Mouse (Mus musculus): ENCODE data around the gene Tet3. TPM values are rescaled to one million over a fixed set of nuclear protein-coding genes. Genes with fewer than 3 reads are reported as not detected.

The Tet3 gene
- polyA plus RNA-seq (2012; rRNA removed): 9.0 and 15.4 TPM in 2 replicates

DNA sequence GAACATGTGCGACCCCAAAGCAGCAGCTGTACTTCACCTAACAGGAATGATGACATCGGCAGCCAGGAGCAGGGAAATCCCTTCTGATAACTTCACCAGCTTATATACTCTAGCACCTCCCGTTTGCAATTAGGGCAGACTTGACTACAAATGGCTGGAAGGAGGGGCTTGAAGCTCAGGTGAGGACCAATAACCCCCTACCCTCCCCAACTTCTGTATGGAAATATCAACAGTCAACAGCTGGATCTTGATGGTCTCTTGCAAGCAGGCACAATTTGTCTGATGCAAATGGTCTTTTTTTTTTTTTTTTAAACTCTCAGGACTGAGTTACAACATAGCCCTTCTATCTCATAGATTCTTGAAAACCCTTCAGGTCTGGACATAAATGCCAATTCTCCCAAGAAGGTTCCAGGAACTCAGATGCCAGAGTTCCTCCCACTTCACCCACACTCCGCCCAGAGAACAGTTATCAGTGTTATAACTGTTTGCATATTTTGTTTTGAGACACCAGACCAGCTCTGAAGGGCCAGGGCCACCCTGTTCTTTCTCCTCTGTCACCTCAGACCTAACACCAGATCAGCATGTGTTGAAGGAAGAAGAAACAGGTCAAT is at the start of gene Tet3:
Gene Tet3 (minus strand): TSS at position 51 of the 611 bp plus-strand sequence.
- no peaks in the 10 kb centered on the region; the same call in 1 of the 2 replicates for H3K36me3 ChIP-seq (ENCODE audit: control insufficient read depth, insufficient read depth, low read length)
- TF ChIP-seq POLR2A (IDR thresholded peaks at IDR 0.05; ENCODE audit: low read depth, low read length): no peak
- no peak for TF ChIP-seq CTCF (IDR thresholded peaks at IDR 0.05; ENCODE audit: extremely low read depth, insufficient read length, insufficient replicate concordance, low read depth, low read length)
- H3K27ac ChIP-seq (ENCODE audit: insufficient read depth, low read depth, low read length): peak within 1 kb of the TSS; percentile 81; the same call in 1 of the 2 replicates
- H3K4me1 ChIP-seq (ENCODE audit: control insufficient read depth, insufficient read depth, insufficient read length, low read length): peaks cover 26% of the 10 kb centered on the region
- no peak within 1 kb of the TSS for H3K4me3 ChIP-seq (ENCODE audit: low read depth, low read length)
- H3K27me3 ChIP-seq (ENCODE audit: control insufficient read depth, insufficient read depth, low read length): no peaks in the 10 kb centered on the region
- WGBS: 41% methylated on average over 4 of the region's 4 CpGs

DNA sequence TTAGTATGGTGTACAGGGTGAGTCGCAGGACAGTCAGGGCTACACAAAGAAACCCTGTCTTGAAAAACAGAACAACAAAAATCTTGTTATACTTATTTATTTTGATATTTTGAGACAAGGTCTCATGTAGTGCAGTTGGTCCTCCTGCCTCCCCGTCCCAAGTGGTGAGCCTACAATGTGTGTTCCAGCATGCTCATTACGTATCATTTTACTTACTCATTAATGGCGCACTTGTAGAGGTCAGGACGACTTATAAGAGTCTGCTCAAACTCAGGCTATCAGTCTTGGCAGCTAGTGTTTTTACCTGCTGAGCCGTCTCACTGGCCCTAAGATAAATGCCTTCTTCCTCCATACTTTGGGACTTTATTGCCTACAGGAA is 48.3 kb upstream of the Tet3 start:
- Histone ChIP-seq H3K4me1 (ENCODE audit: control insufficient read depth, insufficient read depth, insufficient read length, low read length) (peaks cover 5% of the 10 kb centered on the region; the same call in 1 of the 2 replicates), H3K4me3 (ENCODE audit: low read depth, low read length) (0 out of 2 replicates have a peak overlapping the region, but pooled peaks have one; percentile 3), H3K36me3 (ENCODE audit: control insufficient read depth, insufficient read depth, low read length) (no peaks in the 10 kb centered on the region), H3K27ac (ENCODE audit: insufficient read depth, low read depth, low read length) (peak overlapping the region; percentile 36), H3K27me3 (ENCODE audit: control insufficient read depth, insufficient read depth, low read length) (no peaks in the 10 kb centered on the region)
- WGBS: 8% methylated on average over 6 of the region's 6 CpGs
- TF ChIP-seq POLR2A (IDR thresholded peaks at IDR 0.05; ENCODE audit: low read depth, low read length) (no peak), CTCF (IDR thresholded peaks at IDR 0.05; ENCODE audit: extremely low read depth, insufficient read length, insufficient replicate concordance, low read depth, low read length) (no peak)

GRCm38 (mm10) chr6:83506258-83507167 is 47.6 kb upstream of the Tet3 start, which contains the start of gene Dguok:
Gene Dguok (minus strand): TSS chr6:83506969.
- peaks cover 5% of the 10 kb centered on the region; the same call in 1 of the 2 replicates for H3K4me1 ChIP-seq (ENCODE audit: control insufficient read depth, insufficient read depth, insufficient read length, low read length)
- H3K36me3 ChIP-seq (ENCODE audit: control insufficient read depth, insufficient read depth, low read length): no peaks in the 10 kb centered on the region
- H3K4me3 ChIP-seq (ENCODE audit: low read depth, low read length): peak within 1 kb of the TSS; percentile 75
- no peaks in the 10 kb centered on the region for H3K27me3 ChIP-seq (ENCODE audit: control insufficient read depth, insufficient read depth, low read length)
- H3K27ac ChIP-seq (ENCODE audit: insufficient read depth, low read depth, low read length): peak within 1 kb of the TSS; percentile 92
- under 1% methylated on average over 54 of the region's 54 CpGs for WGBS
- TF ChIP-seq POLR2A (IDR thresholded peaks at IDR 0.05; ENCODE audit: low read depth, low read length) (peak; percentile 89), CTCF (IDR thresholded peaks at IDR 0.05; ENCODE audit: extremely low read depth, insufficient read length, insufficient replicate concordance, low read depth, low read length) (no peak)

- H3K4me3 ChIP-seq (ENCODE audit: low read depth, low read length): no peak overlapping the region
- H3K36me3 ChIP-seq (ENCODE audit: control insufficient read depth, insufficient read depth, low read length): no peaks in the 10 kb centered on the region
- H3K27ac ChIP-seq (ENCODE audit: insufficient read depth, low read depth, low read length): no peak overlapping the region
- H3K4me1 ChIP-seq (ENCODE audit: control insufficient read depth, insufficient read depth, insufficient read length, low read length): peaks cover 5% of the 10 kb centered on the region; the same call in 1 of the 2 replicates
- no peaks in the 10 kb centered on the region for H3K27me3 ChIP-seq (ENCODE audit: control insufficient read depth, insufficient read depth, low read length)
- 85% methylated on average over 4 of the region's 4 CpGs for WGBS
- TF ChIP-seq POLR2A (IDR thresholded peaks at IDR 0.05; ENCODE audit: low read depth, low read length) (no peak), CTCF (IDR thresholded peaks at IDR 0.05; ENCODE audit: extremely low read depth, insufficient read length, insufficient replicate concordance, low read depth, low read length) (no peak)
Measured at GRCm38 (mm10) chr6:83505554-83505953, 46.7 kb upstream of the Tet3 start.

- peaks cover 5% of the 10 kb centered on the region; the same call in 1 of the 2 replicates for H3K4me1 ChIP-seq (ENCODE audit: control insufficient read depth, insufficient read depth, insufficient read length, low read length)
- no peaks in the 10 kb centered on the region for H3K36me3 ChIP-seq (ENCODE audit: control insufficient read depth, insufficient read depth, low read length)
- no peaks in the 10 kb centered on the region for H3K27me3 ChIP-seq (ENCODE audit: control insufficient read depth, insufficient read depth, low read length)
- no peak overlapping the region for H3K4me3 ChIP-seq (ENCODE audit: low read depth, low read length)
- 73% methylated on average over 3 of the region's 3 CpGs for WGBS
- H3K27ac ChIP-seq (ENCODE audit: insufficient read depth, low read depth, low read length): no peak overlapping the region
- TF ChIP-seq CTCF (IDR thresholded peaks at IDR 0.05; ENCODE audit: extremely low read depth, insufficient read length, insufficient replicate concordance, low read depth, low read length) (no peak), POLR2A (IDR thresholded peaks at IDR 0.05; ENCODE audit: low read depth, low read length) (no peak)
Measured at GRCm38 (mm10) chr6:83503361-83503760, 44.5 kb upstream of the Tet3 start.

DNA sequence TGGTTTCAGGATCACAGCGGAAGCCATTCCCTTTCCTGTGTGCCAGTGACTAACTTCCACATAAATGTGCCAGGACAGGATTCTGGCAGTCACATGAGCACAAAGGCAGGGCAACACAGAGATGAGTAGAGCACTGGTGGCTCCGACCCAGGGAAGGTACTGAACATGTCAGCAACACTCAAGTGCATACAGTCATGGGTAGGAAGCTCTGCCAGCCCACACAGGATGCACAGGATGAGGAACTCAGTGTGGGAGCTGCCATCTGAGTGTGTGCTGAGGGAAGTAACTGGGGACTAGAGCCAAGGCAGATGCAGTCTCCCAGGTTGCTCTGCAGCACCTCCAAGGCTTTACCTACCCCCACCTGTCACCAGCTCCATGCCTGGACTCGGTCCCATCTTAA is 43.8 kb upstream of the Tet3 start:
- peak overlapping the region; percentile 32 for H3K27ac ChIP-seq (ENCODE audit: insufficient read depth, low read depth, low read length)
- H3K4me1 ChIP-seq (ENCODE audit: control insufficient read depth, insufficient read depth, insufficient read length, low read length): peaks cover 5% of the 10 kb centered on the region; the same call in 1 of the 2 replicates
- 73% methylated on average over 3 of the region's 3 CpGs for WGBS
- no peak for TF ChIP-seq POLR2A (IDR thresholded peaks at IDR 0.05; ENCODE audit: low read depth, low read length)
- TF ChIP-seq CTCF (IDR thresholded peaks at IDR 0.05; ENCODE audit: extremely low read depth, insufficient read length, insufficient replicate concordance, low read depth, low read length): no peak
- H3K27me3 ChIP-seq (ENCODE audit: control insufficient read depth, insufficient read depth, low read length): no peaks in the 10 kb centered on the region
- H3K4me3 ChIP-seq (ENCODE audit: low read depth, low read length): no peak overlapping the region
- H3K36me3 ChIP-seq (ENCODE audit: control insufficient read depth, insufficient read depth, low read length): no peaks in the 10 kb centered on the region
